Mouse (Mus musculus) layer of hippocampus, adult 8-10 months (tissue): ENCODE results near the gene Kalrn. TPM values are rescaled to one million over a fixed set of nuclear protein-coding genes. Genes with fewer than 3 reads are reported as not detected.

Experiments used
- DNase-seq, 2 experiments: peaks; one replicate each; pipeline ENCODE4 v3.0.0; 2022; ENCODE audit warnings: low spot score in 2 of 2
- total RNA-seq, 4 experiments: library from RNA; stranded (reverse); gene quantifications; 2 replicates each; pipeline ENCODE4 v1.2.4; 2022

Gene Kalrn
- total RNA-seq: 100 to 1,000 TPM; 495 to 557 (median 508) TPM

GRCm38 (mm10) chr16:34573151-34573802 is at the start of gene Kalrn:
Gene Kalrn, minus strand, starts transcription at chr16:34573532.
- peak; percentile 79 to 85 for DNase-seq

GRCm38 (mm10) chr16:34614021-34614420 is 40.7 kb upstream of the Kalrn start:
- no peak for DNase-seq

GRCm38 (mm10) chr16:34610137-34610536 is 36.8 kb upstream of the Kalrn start:
- DNase-seq: no peak

- DNase-seq: no peak
These were observed 32.3 kb upstream of the Kalrn start for GRCm38 (mm10) chr16:34605679-34606078.

GRCm38 (mm10) chr16:34603854-34604253 is 30.5 kb upstream of the Kalrn start:
- no peak for DNase-seq

- DNase-seq: no peak
These were observed 29.7 kb upstream of the Kalrn start for GRCm38 (mm10) chr16:34603076-34603475.

- DNase-seq: no peak
These were observed 28.6 kb upstream of the Kalrn start for GRCm38 (mm10) chr16:34601954-34602353.

- DNase-seq: no peak
These were observed 22.0 kb upstream of the Kalrn start for GRCm38 (mm10) chr16:34595294-34595693.

GRCm38 (mm10) chr16:34594597-34595262 is 21.4 kb upstream of the Kalrn start:
- DNase-seq: no peak

GRCm38 (mm10) chr16:34592696-34593095 is 19.4 kb upstream of the Kalrn start:
- no peak for DNase-seq

- DNase-seq: no peak
These were observed 18.6 kb upstream of the Kalrn start for GRCm38 (mm10) chr16:34591934-34592333.

GRCm38 (mm10) chr16:34579671-34580326 is 6.5 kb upstream of the Kalrn start:
- no peak for DNase-seq

- DNase-seq: no peak
These were observed 642 bp upstream of the Kalrn start for GRCm38 (mm10) chr16:34573856-34574491.

GRCm38 (mm10) chr16:34572406-34573150 is 754 bp downstream of the Kalrn start:
- DNase-seq: peak in 1 of 2 experiments; percentile 29

GRCm38 (mm10) chr16:34571931-34572405 is 1.4 kb downstream of the Kalrn start:
- DNase-seq: no peak

GRCm38 (mm10) chr16:34569897-34570296 is 3.4 kb downstream of the Kalrn start:
- DNase-seq: no peak

- DNase-seq: peak in 1 of 2 experiments; percentile 7
These were observed 4.5 kb downstream of the Kalrn start for GRCm38 (mm10) chr16:34568831-34569230.

GRCm38 (mm10) chr16:34563593-34564280 is 9.6 kb downstream of the Kalrn start:
- peak in 1 of 2 experiments; percentile 16 for DNase-seq

GRCm38 (mm10) chr16:34561734-34562135 is 11.6 kb downstream of the Kalrn start:
- peak in 1 of 2 experiments; percentile 2 for DNase-seq

GRCm38 (mm10) chr16:34560814-34561213 is 12.5 kb downstream of the Kalrn start:
- peak in 1 of 2 experiments; percentile 57 for DNase-seq
